Mouse (Mus musculus): ENCODE measurements around the gene Actl11. TPM values are rescaled to one million over a fixed set of nuclear protein-coding genes. Genes with fewer than 3 reads are reported as not detected.

The Actl11 gene
- polyA plus RNA-seq (2014; fragmentation: Nextera tagmentation; extraction: Ambion mirVana) = not detected in 2 replicates

DNA sequence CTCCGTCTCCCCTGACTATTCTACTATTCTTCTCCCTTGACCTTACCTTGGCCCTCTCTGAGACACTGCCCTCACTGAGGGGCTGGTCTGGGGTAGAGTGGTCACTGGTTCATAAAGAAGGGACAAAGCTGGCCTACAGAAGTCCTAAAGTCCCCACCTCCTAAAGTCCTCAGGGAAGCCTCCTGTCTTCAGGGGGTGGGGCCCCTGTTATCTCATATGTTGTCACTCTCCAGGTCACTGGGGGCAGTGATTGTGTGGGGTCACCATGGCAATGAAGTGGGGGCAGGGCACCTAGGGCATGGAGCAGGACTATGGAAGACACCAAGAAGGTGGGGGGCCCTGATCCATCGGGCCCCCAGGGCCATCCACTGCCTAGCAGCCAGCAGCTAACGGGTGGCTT is at the start of gene Actl11:
Gene Actl11 (plus strand): TSS at position 301 of the 400 bp plus-strand sequence.
- Histone ChIP-seq H3K27me3 (replicated peaks; ENCODE audit: control insufficient read depth, insufficient read depth, low read length) (peaks cover 3% of the 10 kb centered on the region), H3K36me3 (ENCODE audit: control insufficient read depth, insufficient read depth, low read length) (no peaks in the 10 kb centered on the region), H3K9ac (ENCODE audit: low read depth, low read length) (no peak within 1 kb of the TSS)

GRCm38 (mm10) chr9:107880411-107880810 is 47.9 kb upstream of the Actl11 start:
- ATAC-seq (replicated peaks; ENCODE audit: low FRiP score) = no peak
- H3K4me2 ChIP-seq = no peak overlapping the region
- H3K9ac ChIP-seq (ENCODE audit: low read depth, low read length) = no peak overlapping the region
- no peaks in the 10 kb centered on the region for H3K9me3 ChIP-seq (ENCODE audit: control insufficient read depth, low read length)
- H3K36me3 ChIP-seq (ENCODE audit: control insufficient read depth, insufficient read depth, low read length) = no peaks in the 10 kb centered on the region
- H3K4me3 ChIP-seq (ENCODE audit: low read depth, low read length) = no peak overlapping the region
- 76% methylated on average over 4 of the region's 4 CpGs for WGBS
- no peaks in the 10 kb centered on the region for H3K4me1 ChIP-seq (replicated peaks; ENCODE audit: control insufficient read depth, insufficient read depth, low read length)
- H3K27ac ChIP-seq (ENCODE audit: low read depth, low read length) = no peak overlapping the region
- no peaks in the 10 kb centered on the region for H3K27me3 ChIP-seq (replicated peaks; ENCODE audit: control insufficient read depth, insufficient read depth, low read length)
- DNase-seq (ENCODE audit: low spot score) = no peak

More for the DNA sequence above, at the start of gene Actl11:
- no peak within 1 kb of the TSS for H3K27ac ChIP-seq (ENCODE audit: low read depth, low read length)
- H3K9me3 ChIP-seq (ENCODE audit: control insufficient read depth, low read length) = no peaks in the 10 kb centered on the region
- H3K4me3 ChIP-seq (ENCODE audit: low read depth, low read length) = no peak within 1 kb of the TSS
- H3K4me1 ChIP-seq (replicated peaks; ENCODE audit: control insufficient read depth, insufficient read depth, low read length) = 0 out of 2 replicates have a peak, but pooled peaks cover 11% of the 10 kb centered on the region
- no peak within 1 kb of the TSS for H3K4me2 ChIP-seq
- DNase-seq (ENCODE audit: low spot score) (no peak), ATAC-seq (replicated peaks; ENCODE audit: low FRiP score) (no peak)
- 68% methylated on average over 3 of the region's 3 CpGs for WGBS

DNA sequence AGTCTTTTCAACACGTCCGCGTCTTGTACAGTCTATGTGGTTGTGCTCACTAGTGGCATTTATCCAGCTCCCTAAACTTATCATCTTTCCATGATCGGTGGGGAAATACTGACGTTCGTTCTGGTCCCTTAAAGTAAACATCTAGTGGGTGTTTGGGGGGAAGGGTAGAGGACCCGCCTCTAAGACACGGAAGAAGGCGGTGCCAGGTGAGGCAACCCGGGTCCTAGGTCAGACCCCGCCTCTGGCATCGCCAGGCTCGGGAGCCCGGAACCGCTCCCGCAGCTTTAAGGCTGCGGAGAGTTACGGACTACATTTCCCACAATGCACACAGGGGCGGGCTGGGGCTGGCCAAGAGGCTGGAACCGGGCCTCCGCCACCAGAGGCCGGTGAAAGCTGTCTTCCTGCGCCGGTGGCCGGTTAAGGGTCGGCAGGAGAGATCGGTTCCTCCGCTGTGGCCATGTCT is 40.4 kb upstream of the Actl11 start, which contains the start of gene Mon1a:
Gene Mon1a (plus strand): TSS at position 348 of the 463 bp plus-strand sequence.
- ATAC-seq (replicated peaks; ENCODE audit: low FRiP score) (peak; percentile 97), DNase-seq (ENCODE audit: low spot score) (peak; percentile 83)
- H3K9me3 ChIP-seq (ENCODE audit: control insufficient read depth, low read length) = no peaks in the 10 kb centered on the region
- H3K9ac ChIP-seq (ENCODE audit: low read depth, low read length) = peak within 1 kb of the TSS; percentile 77
- H3K27ac ChIP-seq (ENCODE audit: low read depth, low read length) = peak within 1 kb of the TSS; percentile 34; the same call in 1 of the 2 replicates
- no peaks in the 10 kb centered on the region for H3K36me3 ChIP-seq (ENCODE audit: control insufficient read depth, insufficient read depth, low read length)
- peak within 1 kb of the TSS; percentile 92 for H3K4me2 ChIP-seq
- peaks cover 9% of the 10 kb centered on the region for H3K4me1 ChIP-seq (replicated peaks; ENCODE audit: control insufficient read depth, insufficient read depth, low read length)
- H3K4me3 ChIP-seq (ENCODE audit: low read depth, low read length) = peak within 1 kb of the TSS; percentile 81
- WGBS = under 1% methylated on average over 28 of the region's 28 CpGs
- peaks cover 2% of the 10 kb centered on the region; the same call in 1 of the 2 replicates for H3K27me3 ChIP-seq (replicated peaks; ENCODE audit: control insufficient read depth, insufficient read depth, low read length)

- Histone ChIP-seq H3K4me3 (ENCODE audit: low read depth, low read length) (peak overlapping the region; percentile 81), H3K4me2 (peak overlapping the region; percentile 92), H3K9me3 (ENCODE audit: control insufficient read depth, low read length) (no peaks in the 10 kb centered on the region), H3K9ac (ENCODE audit: low read depth, low read length) (peak overlapping the region; percentile 77), H3K36me3 (ENCODE audit: control insufficient read depth, insufficient read depth, low read length) (no peaks in the 10 kb centered on the region), H3K4me1 (replicated peaks; ENCODE audit: control insufficient read depth, insufficient read depth, low read length) (peaks cover 9% of the 10 kb centered on the region), H3K27ac (ENCODE audit: low read depth, low read length) (peak overlapping the region; percentile 34; the same call in 1 of the 2 replicates), H3K27me3 (replicated peaks; ENCODE audit: control insufficient read depth, insufficient read depth, low read length) (peaks cover 2% of the 10 kb centered on the region; the same call in 1 of the 2 replicates)
- 0% methylated on average over 18 of the region's 18 CpGs for WGBS
- DNase-seq (ENCODE audit: low spot score) (no peak), ATAC-seq (replicated peaks; ENCODE audit: low FRiP score) (peak; percentile 68)
These were observed 39.9 kb upstream of the Actl11 start for GRCm38 (mm10) chr9:107888267-107888850.

DNA sequence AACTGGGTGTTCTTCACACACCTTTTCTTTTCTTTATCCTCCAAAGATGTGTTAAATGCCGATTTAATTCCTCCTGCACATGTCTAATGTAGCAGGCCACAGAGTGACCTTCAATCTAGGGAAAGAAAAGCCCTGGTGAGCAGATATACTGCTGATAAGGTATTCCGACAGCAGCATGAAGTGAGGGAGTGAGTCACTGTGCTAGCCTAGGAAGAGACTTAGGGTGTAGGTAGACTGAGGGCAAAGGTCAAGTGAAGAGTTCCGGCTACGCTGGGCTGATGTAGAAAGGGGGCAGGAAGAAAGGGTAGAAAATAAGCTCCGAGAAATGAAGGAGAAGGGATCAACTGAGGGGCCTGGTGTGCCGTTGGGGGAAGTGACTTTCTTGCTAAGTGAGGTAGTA is 38.0 kb upstream of the Actl11 start:
- H3K9me3 ChIP-seq (ENCODE audit: control insufficient read depth, low read length) = no peaks in the 10 kb centered on the region
- WGBS = 73% methylated on average over 6 of the region's 6 CpGs
- no peak overlapping the region for H3K9ac ChIP-seq (ENCODE audit: low read depth, low read length)
- no peak overlapping the region for H3K4me3 ChIP-seq (ENCODE audit: low read depth, low read length)
- no peak overlapping the region for H3K4me2 ChIP-seq
- no peak overlapping the region for H3K27ac ChIP-seq (ENCODE audit: low read depth, low read length)
- H3K27me3 ChIP-seq (replicated peaks; ENCODE audit: control insufficient read depth, insufficient read depth, low read length) = peaks cover 2% of the 10 kb centered on the region; the same call in 1 of the 2 replicates
- DNase-seq (ENCODE audit: low spot score) (no peak), ATAC-seq (replicated peaks; ENCODE audit: low FRiP score) (no peak)
- peaks cover 9% of the 10 kb centered on the region for H3K4me1 ChIP-seq (replicated peaks; ENCODE audit: control insufficient read depth, insufficient read depth, low read length)
- no peaks in the 10 kb centered on the region for H3K36me3 ChIP-seq (ENCODE audit: control insufficient read depth, insufficient read depth, low read length)

DNA sequence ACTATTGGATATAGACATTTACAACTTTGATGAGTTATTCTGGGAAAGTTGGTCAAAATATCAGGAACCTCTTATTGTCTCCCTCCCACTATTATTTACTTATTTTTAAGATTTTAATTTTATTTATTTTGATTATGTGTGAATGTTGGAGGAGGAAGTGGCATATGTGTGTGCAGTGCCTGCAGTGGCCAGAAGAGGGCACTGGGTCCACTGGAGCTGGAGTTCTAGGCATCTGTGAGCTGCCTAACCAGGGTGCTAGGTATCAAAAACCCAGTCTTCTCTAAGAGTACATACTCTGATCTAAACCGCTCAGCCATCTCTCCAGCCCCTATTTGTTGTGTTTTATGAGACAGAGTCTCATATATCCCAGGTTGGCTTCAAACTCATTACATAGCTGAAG is 37.2 kb upstream of the Actl11 start:
- H3K4me2 ChIP-seq = no peak overlapping the region
- DNase-seq (ENCODE audit: low spot score) (no peak), ATAC-seq (replicated peaks; ENCODE audit: low FRiP score) (no peak)
- no peak overlapping the region for H3K9ac ChIP-seq (ENCODE audit: low read depth, low read length)
- peaks cover 9% of the 10 kb centered on the region for H3K4me1 ChIP-seq (replicated peaks; ENCODE audit: control insufficient read depth, insufficient read depth, low read length)
- no peaks in the 10 kb centered on the region for H3K36me3 ChIP-seq (ENCODE audit: control insufficient read depth, insufficient read depth, low read length)
- 91% methylated on average over 1 of the region's 1 CpGs for WGBS
- no peak overlapping the region for H3K27ac ChIP-seq (ENCODE audit: low read depth, low read length)
- no peaks in the 10 kb centered on the region for H3K9me3 ChIP-seq (ENCODE audit: control insufficient read depth, low read length)
- H3K4me3 ChIP-seq (ENCODE audit: low read depth, low read length) = no peak overlapping the region
- peaks cover 2% of the 10 kb centered on the region; the same call in 1 of the 2 replicates for H3K27me3 ChIP-seq (replicated peaks; ENCODE audit: control insufficient read depth, insufficient read depth, low read length)

DNA sequence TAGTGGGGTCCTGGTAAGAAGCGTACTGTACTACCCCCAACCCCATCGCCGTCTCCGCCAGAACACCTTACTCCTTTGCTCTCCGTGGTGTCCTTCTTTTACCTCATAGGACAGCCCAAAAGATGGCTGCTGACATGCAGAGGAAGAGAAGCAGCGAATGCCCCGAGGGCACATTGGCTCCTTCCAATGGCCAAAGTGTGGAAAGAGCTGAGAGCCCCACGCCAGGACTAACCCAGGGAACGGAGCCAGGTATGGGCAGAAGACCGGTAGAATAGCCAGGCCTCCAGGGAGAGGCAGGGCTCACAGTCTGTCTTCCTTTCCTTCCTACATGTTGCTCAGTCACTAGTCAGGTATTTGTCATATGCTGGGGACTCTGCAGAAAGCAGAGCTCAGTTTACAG is 29.7 kb upstream of the Actl11 start:
- Histone ChIP-seq H3K9ac (ENCODE audit: low read depth, low read length) (no peak overlapping the region), H3K36me3 (ENCODE audit: control insufficient read depth, insufficient read depth, low read length) (no peaks in the 10 kb centered on the region)
- 87% methylated on average over 10 of the region's 10 CpGs for WGBS

GRCm38 (mm10) chr9:107899855-107900254 is 28.4 kb upstream of the Actl11 start:
- H3K9ac ChIP-seq (ENCODE audit: low read depth, low read length) = no peak overlapping the region
- 0 out of 2 replicates have a peak, but pooled peaks cover 2% of the 10 kb centered on the region for H3K4me1 ChIP-seq (replicated peaks; ENCODE audit: control insufficient read depth, insufficient read depth, low read length)
- no peaks in the 10 kb centered on the region for H3K36me3 ChIP-seq (ENCODE audit: control insufficient read depth, insufficient read depth, low read length)
- no peak overlapping the region for H3K27ac ChIP-seq (ENCODE audit: low read depth, low read length)
- WGBS = 69% methylated on average over 12 of the region's 12 CpGs
- DNase-seq (ENCODE audit: low spot score) = no peak
- H3K9me3 ChIP-seq (ENCODE audit: control insufficient read depth, low read length) = no peaks in the 10 kb centered on the region
- H3K27me3 ChIP-seq (replicated peaks; ENCODE audit: control insufficient read depth, insufficient read depth, low read length) = peaks cover 5% of the 10 kb centered on the region
- H3K4me3 ChIP-seq (ENCODE audit: low read depth, low read length) = no peak overlapping the region
- no peak overlapping the region for H3K4me2 ChIP-seq
- no peak for ATAC-seq (replicated peaks; ENCODE audit: low FRiP score)

More for the DNA sequence above, 29.7 kb upstream of the Actl11 start:
- DNase-seq (ENCODE audit: low spot score) (no peak), ATAC-seq (replicated peaks; ENCODE audit: low FRiP score) (no peak)
- no peaks in the 10 kb centered on the region for H3K9me3 ChIP-seq (ENCODE audit: control insufficient read depth, low read length)
- peaks cover 5% of the 10 kb centered on the region for H3K27me3 ChIP-seq (replicated peaks; ENCODE audit: control insufficient read depth, insufficient read depth, low read length)
- no peak overlapping the region for H3K4me3 ChIP-seq (ENCODE audit: low read depth, low read length)
- 0 out of 2 replicates have a peak, but pooled peaks cover 2% of the 10 kb centered on the region for H3K4me1 ChIP-seq (replicated peaks; ENCODE audit: control insufficient read depth, insufficient read depth, low read length)
- H3K27ac ChIP-seq (ENCODE audit: low read depth, low read length) = no peak overlapping the region
- H3K4me2 ChIP-seq = no peak overlapping the region

Measured in liver, embryonic 11.5 days (tissue).